Mouse (Mus musculus) cerebellum, adult 2 months (tissue): ENCODE results near the gene Vmn1r55.

Experiments
- CTCF ChIP-seq: fragments of 200-500 bp; IDR thresholded peaks from 2 replicates; pipeline ENCODE4 v1.5.1; 2011; ENCODE audit warnings: low read depth, mild to moderate bottlenecking, control low read depth, low read length, moderate library complexity, borderline replicate concordance; ENCODE audit not compliant: insufficient read depth
- POLR2A ChIP-seq: fragments of 200-500 bp; IDR thresholded peaks from 2 replicates; pipeline ENCODE4 v1.6.1; 2011; ENCODE audit warnings: low read length, control low read depth, borderline replicate concordance; ENCODE audit not compliant: insufficient read depth

DNA sequence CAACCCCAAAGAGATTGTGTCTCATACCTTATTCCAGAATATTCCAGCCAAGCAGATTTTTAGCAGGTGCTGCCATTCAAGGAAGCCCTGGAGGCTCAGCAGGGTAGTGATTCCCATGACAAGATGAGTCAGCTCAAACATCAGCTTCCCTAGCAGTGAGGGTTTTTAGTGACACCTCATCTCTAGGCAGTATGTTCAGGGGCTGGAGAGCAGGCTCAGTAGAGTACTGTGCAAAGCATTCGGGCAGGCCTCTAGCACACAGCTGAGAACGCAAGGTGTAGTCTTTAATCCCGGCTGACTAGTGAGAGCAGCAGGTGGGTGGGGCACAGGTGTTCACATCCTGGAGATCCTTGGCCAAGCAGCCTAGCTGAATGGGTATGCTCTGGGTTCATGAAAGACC, 49.7 kb downstream of the Vmn1r55 start:
- TF ChIP-seq CTCF (no peak), POLR2A (no peak)
